Mouse (Mus musculus): ENCODE data around the gene Fut1. TPM values are rescaled to one million over a fixed set of nuclear protein-coding genes. Genes with fewer than 3 reads are reported as not detected.

The Fut1 gene
- polyA plus RNA-seq, 1 experiment: 0.71 TPM

DNA sequence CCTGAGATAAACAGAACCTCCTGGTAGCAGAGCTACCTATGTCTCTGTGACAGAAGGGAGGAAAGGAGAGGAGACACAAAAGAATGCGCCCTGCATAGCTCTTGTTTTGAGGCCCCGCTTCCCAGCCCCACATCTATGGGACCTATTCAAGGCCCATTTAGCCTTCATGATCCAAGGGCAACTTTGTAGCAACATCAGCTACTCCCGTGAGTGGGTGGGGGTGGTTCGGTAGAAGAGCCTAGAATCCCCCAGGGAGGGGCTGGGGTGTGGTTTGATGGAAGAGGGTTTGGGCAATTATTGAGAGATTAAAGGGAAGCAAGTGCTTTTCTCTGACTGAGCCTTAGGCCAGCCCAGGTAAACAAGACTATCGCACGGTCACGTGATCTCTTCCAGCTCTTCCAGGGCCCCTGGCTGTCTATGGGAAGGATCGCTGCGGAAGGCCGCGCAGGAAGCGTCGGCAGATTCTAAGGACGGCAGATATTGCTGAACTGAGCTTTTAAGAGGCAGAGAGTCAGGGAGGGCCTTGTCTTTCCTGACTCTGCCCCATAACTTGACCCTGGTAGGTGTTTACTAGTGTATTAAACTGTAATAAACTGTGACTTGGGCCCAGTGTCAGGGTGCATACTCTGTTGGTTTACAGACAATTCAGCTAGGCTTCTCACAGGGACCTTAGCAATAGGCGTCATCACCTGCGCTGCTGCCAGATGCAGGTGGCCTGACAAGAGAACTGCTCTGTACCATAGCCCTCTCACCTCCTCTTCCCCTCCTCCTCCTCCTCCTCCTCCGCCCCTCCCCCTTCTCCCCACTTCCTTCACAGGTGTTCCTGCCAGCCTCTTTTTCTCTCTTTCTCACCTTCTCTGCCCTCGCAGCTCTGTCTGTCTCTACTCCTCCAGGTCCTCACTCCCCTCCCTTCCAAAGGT, 17.9 kb upstream of the Fut1 start:
- H3K27ac ChIP-seq (ENCODE audit: insufficient read depth, low read length): no peak overlapping the region
- no peaks in the 10 kb centered on the region for H3K27me3 ChIP-seq (ENCODE audit: control insufficient read depth, insufficient read depth, low read length)
- TF ChIP-seq CTCF (IDR thresholded peaks at IDR 0.05; ENCODE audit: extremely low read depth, insufficient read depth, insufficient read length, insufficient replicate concordance) (no peak), POLR2A (IDR thresholded peaks at IDR 0.05; ENCODE audit: low read depth, low read length) (no peak)
- no peak overlapping the region for H3K4me3 ChIP-seq (ENCODE audit: extremely low read depth, insufficient read depth, insufficient read length)
- no peak for DNase-seq (ENCODE audit: low read depth in 1 of 2, low spot score in 2 of 2)
- 80% methylated on average over 18 of the region's 18 CpGs for WGBS
- H3K4me1 ChIP-seq (ENCODE audit: control insufficient read depth, insufficient read depth, insufficient read length): no peaks in the 10 kb centered on the region
- H3K36me3 ChIP-seq (ENCODE audit: control insufficient read depth, insufficient read depth, low read length): no peaks in the 10 kb centered on the region

DNA sequence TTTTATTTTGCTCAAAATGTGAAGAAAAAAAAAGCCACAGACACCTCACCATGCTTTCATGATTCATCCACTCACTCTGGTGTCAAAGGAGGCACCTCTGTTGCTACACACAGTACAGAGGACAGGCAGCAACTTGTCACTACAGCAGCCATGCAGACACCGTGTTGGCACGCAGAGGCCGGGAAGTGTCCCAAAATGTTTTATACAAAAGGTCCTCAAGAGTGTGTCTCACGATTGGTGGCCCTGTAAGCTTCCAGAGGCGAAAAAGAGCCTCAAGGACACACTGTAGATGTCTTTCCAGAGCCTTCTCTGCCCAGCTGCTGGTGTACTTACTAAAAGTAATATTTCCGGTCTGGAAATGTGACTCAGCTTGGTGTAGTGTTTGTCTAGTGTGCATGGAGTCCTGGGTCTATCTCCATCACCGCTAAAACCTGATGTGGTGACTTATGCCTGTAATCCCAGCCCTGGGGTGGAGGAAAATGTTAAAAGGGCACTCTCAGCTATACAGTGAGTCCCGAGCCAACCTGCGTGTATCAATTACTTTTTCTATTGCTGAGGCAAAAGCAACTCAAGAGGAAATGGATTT, 11.3 kb upstream of the Fut1 start:
- DNase-seq (ENCODE audit: low read depth in 1 of 2, low spot score in 2 of 2): no peak
- WGBS: 76% methylated on average over 9 of the region's 9 CpGs
- Histone ChIP-seq H3K27ac (ENCODE audit: insufficient read depth, low read length) (no peak overlapping the region), H3K4me3 (ENCODE audit: extremely low read depth, insufficient read depth, insufficient read length) (no peak overlapping the region), H3K4me1 (ENCODE audit: control insufficient read depth, insufficient read depth, insufficient read length) (no peaks in the 10 kb centered on the region), H3K36me3 (ENCODE audit: control insufficient read depth, insufficient read depth, low read length) (no peaks in the 10 kb centered on the region), H3K27me3 (ENCODE audit: control insufficient read depth, insufficient read depth, low read length) (no peaks in the 10 kb centered on the region)
- TF ChIP-seq CTCF (IDR thresholded peaks at IDR 0.05; ENCODE audit: extremely low read depth, insufficient read depth, insufficient read length, insufficient replicate concordance): no peak
- TF ChIP-seq POLR2A (IDR thresholded peaks at IDR 0.05; ENCODE audit: low read depth, low read length): no peak

DNA sequence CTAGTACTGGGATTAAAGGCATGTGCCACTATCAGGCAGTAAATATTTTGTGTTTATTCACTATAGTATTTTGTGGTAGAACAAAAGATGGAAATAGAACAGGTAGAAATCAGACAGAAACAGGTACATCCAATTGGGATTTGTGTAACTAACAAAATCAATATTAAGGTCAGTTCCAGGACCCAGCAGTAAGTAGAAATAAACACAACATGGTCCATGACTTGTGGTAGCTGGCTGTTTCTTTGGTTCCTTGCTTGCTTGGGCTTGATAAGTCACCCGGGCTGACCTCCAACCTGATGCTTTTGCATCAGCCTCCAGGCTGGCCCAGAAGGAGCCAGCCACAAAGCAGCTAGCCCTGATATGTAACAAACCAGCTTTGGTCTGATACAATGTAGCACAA, 7.6 kb upstream of the Fut1 start:
- 72% methylated on average over 1 of the region's 1 CpGs for WGBS
- Histone ChIP-seq H3K27me3 (ENCODE audit: control insufficient read depth, insufficient read depth, low read length) (no peaks in the 10 kb centered on the region), H3K4me1 (ENCODE audit: control insufficient read depth, insufficient read depth, insufficient read length) (no peaks in the 10 kb centered on the region), H3K4me3 (ENCODE audit: extremely low read depth, insufficient read depth, insufficient read length) (no peak overlapping the region), H3K36me3 (ENCODE audit: control insufficient read depth, insufficient read depth, low read length) (no peaks in the 10 kb centered on the region), H3K27ac (ENCODE audit: insufficient read depth, low read length) (no peak overlapping the region)
- TF ChIP-seq CTCF (IDR thresholded peaks at IDR 0.05; ENCODE audit: extremely low read depth, insufficient read depth, insufficient read length, insufficient replicate concordance) (no peak), POLR2A (IDR thresholded peaks at IDR 0.05; ENCODE audit: low read depth, low read length) (no peak)
- no peak for DNase-seq (ENCODE audit: low read depth in 1 of 2, low spot score in 2 of 2)

DNA sequence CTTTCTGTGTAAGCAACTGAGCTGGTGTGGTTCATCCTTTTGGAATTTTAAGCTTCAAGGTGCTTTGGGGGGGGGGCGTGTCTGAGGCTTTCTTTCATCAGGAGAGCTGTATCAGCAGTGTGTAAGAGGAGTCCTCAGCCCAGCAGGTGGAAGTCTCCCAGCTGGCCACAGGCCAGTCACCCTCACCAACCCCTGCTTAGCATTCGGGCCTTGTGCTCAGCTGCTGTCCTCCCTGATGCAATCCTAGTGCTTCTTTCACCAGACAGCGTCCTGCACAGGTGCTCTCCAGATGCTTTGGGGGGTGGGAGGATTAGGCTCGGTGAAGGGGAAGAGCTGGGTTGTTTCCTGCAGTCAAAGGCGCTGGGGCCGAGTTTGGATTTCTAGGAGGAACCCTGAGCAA, 812 bp upstream of the Fut1 start:
- H3K27me3 ChIP-seq (ENCODE audit: control insufficient read depth, insufficient read depth, low read length): peaks cover 2% of the 10 kb centered on the region; the same call in 1 of the 2 replicates
- TF ChIP-seq POLR2A (IDR thresholded peaks at IDR 0.05; ENCODE audit: low read depth, low read length) (no peak), CTCF (IDR thresholded peaks at IDR 0.05; ENCODE audit: extremely low read depth, insufficient read depth, insufficient read length, insufficient replicate concordance) (no peak)
- no peaks in the 10 kb centered on the region for H3K36me3 ChIP-seq (ENCODE audit: control insufficient read depth, insufficient read depth, low read length)
- DNase-seq (ENCODE audit: low read depth in 1 of 2, low spot score in 2 of 2): no peak
- no peaks in the 10 kb centered on the region; the same call in 1 of the 2 replicates for H3K4me1 ChIP-seq (ENCODE audit: control insufficient read depth, insufficient read depth, insufficient read length)
- H3K4me3 ChIP-seq (ENCODE audit: extremely low read depth, insufficient read depth, insufficient read length): no peak overlapping the region
- no peak overlapping the region for H3K27ac ChIP-seq (ENCODE audit: insufficient read depth, low read length)
- 67% methylated on average over 6 of the region's 6 CpGs for WGBS

DNA sequence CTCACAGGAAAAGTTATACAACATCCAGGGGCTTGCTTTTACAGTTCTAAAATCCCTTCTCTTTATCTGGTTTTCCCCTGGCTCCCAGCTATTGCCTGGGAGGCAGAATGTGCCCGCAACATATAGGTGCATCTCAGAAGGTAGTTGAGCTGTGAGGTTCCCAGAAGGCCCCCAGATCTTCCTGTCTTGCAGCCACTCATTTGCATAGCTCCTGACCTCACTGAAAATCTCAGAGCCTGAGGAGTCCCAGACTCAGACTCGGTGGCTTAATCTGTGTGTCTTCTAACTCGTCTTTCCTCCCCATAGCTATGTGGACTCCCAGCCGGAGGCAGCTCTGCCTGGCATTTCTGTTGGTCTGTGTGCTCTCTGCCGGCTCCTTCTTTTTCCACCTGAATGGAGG, 1.2 kb downstream of the Fut1 start:
- Histone ChIP-seq H3K4me1 (ENCODE audit: control insufficient read depth, insufficient read depth, insufficient read length) (no peaks in the 10 kb centered on the region; the same call in 1 of the 2 replicates), H3K36me3 (ENCODE audit: control insufficient read depth, insufficient read depth, low read length) (no peaks in the 10 kb centered on the region), H3K27ac (ENCODE audit: insufficient read depth, low read length) (no peak overlapping the region), H3K4me3 (ENCODE audit: extremely low read depth, insufficient read depth, insufficient read length) (no peak overlapping the region), H3K27me3 (ENCODE audit: control insufficient read depth, insufficient read depth, low read length) (peaks cover 2% of the 10 kb centered on the region; the same call in 1 of the 2 replicates)
- WGBS: 72% methylated on average over 5 of the region's 5 CpGs
- TF ChIP-seq POLR2A (IDR thresholded peaks at IDR 0.05; ENCODE audit: low read depth, low read length) (no peak), CTCF (IDR thresholded peaks at IDR 0.05; ENCODE audit: extremely low read depth, insufficient read depth, insufficient read length, insufficient replicate concordance) (no peak)
- DNase-seq (ENCODE audit: low read depth in 1 of 2, low spot score in 2 of 2): no peak

DNA sequence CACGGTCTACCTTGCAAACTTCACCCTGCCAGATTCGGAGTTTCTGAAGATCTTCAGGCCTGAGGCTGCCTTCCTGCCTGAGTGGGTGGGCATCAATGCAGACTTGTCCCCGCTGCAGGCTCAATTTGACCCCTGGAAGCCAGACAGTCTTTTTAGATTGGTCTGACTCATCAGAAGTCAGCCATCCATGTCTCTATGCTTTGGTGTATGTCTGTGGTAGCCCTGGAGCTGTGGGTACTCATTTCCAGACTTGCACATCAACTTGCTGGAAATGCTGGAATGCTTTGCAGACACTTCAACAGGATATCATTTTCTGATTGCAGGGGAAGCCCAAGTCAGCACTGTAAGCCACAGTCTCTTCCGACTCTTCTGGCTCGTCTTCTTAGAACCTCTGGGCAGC, 2.5 kb downstream of the Fut1 start:
- Histone ChIP-seq H3K4me1 (ENCODE audit: control insufficient read depth, insufficient read depth, insufficient read length) (no peaks in the 10 kb centered on the region; the same call in 1 of the 2 replicates), H3K4me3 (ENCODE audit: extremely low read depth, insufficient read depth, insufficient read length) (no peak overlapping the region), H3K27ac (ENCODE audit: insufficient read depth, low read length) (no peak overlapping the region), H3K27me3 (ENCODE audit: control insufficient read depth, insufficient read depth, low read length) (peaks cover 2% of the 10 kb centered on the region; the same call in 1 of the 2 replicates), H3K36me3 (ENCODE audit: control insufficient read depth, insufficient read depth, low read length) (no peaks in the 10 kb centered on the region)
- no peak for DNase-seq (ENCODE audit: low read depth in 1 of 2, low spot score in 2 of 2)
- TF ChIP-seq POLR2A (IDR thresholded peaks at IDR 0.05; ENCODE audit: low read depth, low read length) (no peak), CTCF (IDR thresholded peaks at IDR 0.05; ENCODE audit: extremely low read depth, insufficient read depth, insufficient read length, insufficient replicate concordance) (no peak)
- WGBS: 92% methylated on average over 5 of the region's 5 CpGs

Measured in spleen, adult 2 months (tissue).